Mouse (Mus musculus) layer of hippocampus, postnatal 14 days (tissue): ENCODE measurements around the gene Akr1b3. TPM values are rescaled to one million over a fixed set of nuclear protein-coding genes. Genes with fewer than 3 reads are reported as not detected.

ENCODE experiments used
- DNase-seq, 2 experiments: peaks; one replicate each; pipeline ENCODE4 v3.0.0; 2021 to 2022; ENCODE audit warnings: low spot score in 2 of 2, mixed read lengths in 1 of 2
- total RNA-seq, 2 experiments: library from RNA; stranded (reverse); gene quantifications; 2 replicates each; pipeline ENCODE4 v1.2.3; 2021

Akr1b3 gene
- total RNA-seq, 2 experiments from 2014 or later: 39.7 to 42.0 TPM

GRCm38 (mm10) chr6:34273073-34273472 is 44.2 kb downstream of the Akr1b3 start:
- no peak for DNase-seq

GRCm38 (mm10) chr6:34272462-34272861 is 44.8 kb downstream of the Akr1b3 start:
- no peak for DNase-seq

- DNase-seq: peak; percentile 45 to 77
Measured at GRCm38 (mm10) chr6:34270717-34271116, 46.6 kb downstream of the Akr1b3 start.

GRCm38 (mm10) chr6:34258546-34258945 is 58.7 kb downstream of the Akr1b3 start:
- no peak for DNase-seq

Other genes with a start within 250 kb of the Akr1b3 start
- gene Slc35b4, start 140.4 kb downstream of the Akr1b3 start, total RNA-seq: 10 to 100 TPM; 45.7 to 45.9 TPM
- 1 to 10 TPM in 1 of 2 experiments, under 1 TPM in 1; 0.67 to 1.0 TPM for gene Akr1b8, start 36.6 kb upstream of the Akr1b3 start, total RNA-seq
- 10 to 100 TPM; 23.2 to 26.3 TPM for gene Akr1b10, start 66.7 kb upstream of the Akr1b3 start, total RNA-seq
- not detected for gene Akr1b7, start 94.9 kb upstream of the Akr1b3 start, total RNA-seq
- gene Bpgm, start 158.7 kb upstream of the Akr1b3 start, total RNA-seq: 10 to 100 TPM; 70.2 to 75.5 TPM